15 mouse cellular contexts compared by ENCODE assay signal in genomic region chr10:83088826-83089225, GRCm38 (mm10).
A peak's percentile ranks its signal among the peaks of the same experiment; 100 is the strongest.
DNase-seq lines count a peak whose midpoint lies in the region; ATAC-seq and TF ChIP-seq lines count a peak whose summit lies in the region.
"Had no signal": no experiment of that assay in that cellular context is flagged by ENCODE, and none has a peak within 500 bp of the region (broad histone marks: within the 10 kb centered on the region; RNA-seq: fewer than 3 reads in every experiment).

No protein-coding gene starts in this region.

- H3K4me1 ChIP-seq in forebrain, embryonic 12.5 days: peaks cover 32% of the 10 kb centered on the region
- H3K4me1 ChIP-seq in forebrain, postnatal 0 days (ENCODE audit: insufficient read depth): no peaks in the 10 kb centered on the region
- H3K4me1 ChIP-seq in kidney, embryonic 16.5 days (ENCODE audit: insufficient read depth, low read length): peaks cover 58% of the 10 kb centered on the region
- H3K4me1 ChIP-seq in limb, embryonic 12.5 days (replicated peaks): peaks cover 61% of the 10 kb centered on the region

- 23% methylated on average over 2 of the region's 2 CpGs for WGBS in forebrain, embryonic 12.5 days
- 21% methylated on average over 2 of the region's 2 CpGs for WGBS in forebrain, postnatal 0 days
- 40% methylated on average over 2 of the region's 2 CpGs for WGBS in kidney, embryonic 16.5 days
- 49% methylated on average over 2 of the region's 2 CpGs for WGBS in limb, embryonic 12.5 days

- no peak overlapping the region for H3K4me2 ChIP-seq in forebrain, embryonic 12.5 days
- H3K4me2 ChIP-seq in forebrain, postnatal 0 days (ENCODE audit: low read depth): no peak overlapping the region
- H3K4me2 ChIP-seq in kidney, embryonic 16.5 days (replicated peaks; ENCODE audit: low read depth, low read length): no peak overlapping the region
- H3K4me2 ChIP-seq in limb, embryonic 12.5 days: peak overlapping the region; percentile 6; the same call in 1 of the 2 replicates

- TF ChIP-seq CTCF in forebrain, postnatal 0 days (IDR thresholded peaks at IDR 0.05; ENCODE audit: low read depth): no peak

- no peak for ATAC-seq in forebrain, embryonic 12.5 days (ENCODE audit: low FRiP score)
- no peak for ATAC-seq in forebrain, postnatal 0 days
- ATAC-seq in kidney, embryonic 16.5 days (ENCODE audit: low FRiP score, low TSS enrichment): no peak
- ATAC-seq in limb, embryonic 12.5 days (ENCODE audit: insufficient number of reproducible peaks, insufficient read depth, low FRiP score, low TSS enrichment, low read depth): peak; percentile 16; the same call in 1 of the 2 replicates

- H3K9me3 ChIP-seq in forebrain, embryonic 12.5 days: no peaks in the 10 kb centered on the region
- H3K9me3 ChIP-seq in forebrain, postnatal 0 days (ENCODE audit: low read length): no peaks in the 10 kb centered on the region
- H3K9me3 ChIP-seq in kidney, embryonic 16.5 days (ENCODE audit: low read length): no peaks in the 10 kb centered on the region
- no peaks in the 10 kb centered on the region for H3K9me3 ChIP-seq in limb, embryonic 12.5 days

- no peak overlapping the region for H3K4me3 ChIP-seq in forebrain, embryonic 12.5 days (replicated peaks)
- H3K4me3 ChIP-seq in forebrain, postnatal 0 days (ENCODE audit: low read depth, low read length): no peak overlapping the region
- H3K4me3 ChIP-seq in kidney, embryonic 16.5 days (ENCODE audit: low read length): no peak overlapping the region
- no peak overlapping the region for H3K4me3 ChIP-seq in limb, embryonic 12.5 days (replicated peaks)
- H3K4me3 ChIP-seq: myocyte had no signal

- H3K36me3 ChIP-seq in forebrain, embryonic 12.5 days (replicated peaks): no peaks in the 10 kb centered on the region
- no peaks in the 10 kb centered on the region for H3K36me3 ChIP-seq in forebrain, postnatal 0 days (ENCODE audit: insufficient read depth)
- H3K36me3 ChIP-seq in kidney, embryonic 16.5 days (ENCODE audit: insufficient read depth, low read length): no peaks in the 10 kb centered on the region
- H3K36me3 ChIP-seq in limb, embryonic 12.5 days: no peaks in the 10 kb centered on the region

- 0 out of 2 replicates have a peak overlapping the region, but pooled peaks have one; percentile 17 for H3K9ac ChIP-seq in forebrain, embryonic 12.5 days
- no peak overlapping the region for H3K9ac ChIP-seq in forebrain, postnatal 0 days
- H3K9ac ChIP-seq in kidney, embryonic 16.5 days (replicated peaks; ENCODE audit: low read length): peak overlapping the region; percentile 12; the same call in 1 of the 2 replicates
- no peak overlapping the region for H3K9ac ChIP-seq in limb, embryonic 12.5 days (replicated peaks)

- no peaks in the 10 kb centered on the region for H3K27me3 ChIP-seq in forebrain, embryonic 12.5 days
- no peaks in the 10 kb centered on the region for H3K27me3 ChIP-seq in forebrain, postnatal 0 days (ENCODE audit: insufficient read depth, low read length)
- H3K27me3 ChIP-seq in kidney, embryonic 16.5 days (ENCODE audit: insufficient read depth, low read length): no peaks in the 10 kb centered on the region
- peaks cover 58% of the 10 kb centered on the region for H3K27me3 ChIP-seq in limb, embryonic 12.5 days

- no peak for DNase-seq in forebrain, postnatal 0 days
- no peak for DNase-seq in kidney, postnatal 25 days
- DNase-seq in Muller cell, postnatal 12 days (ENCODE audit: inconsistent ontology term): peak; percentile 37
- no peak for DNase-seq in thymus, postnatal 25 days
- DNase-seq in adrenal gland, postnatal 10 days: no peak
- DNase-seq: adrenal gland, postnatal 14 days; cerebellum, adult 9-11 months; heart, adult 11 months; kidney, adult 11 months; right cerebral cortex, postnatal 4 days had no signal

- no peak overlapping the region; the same call in 1 of the 2 replicates for H3K27ac ChIP-seq in forebrain, embryonic 12.5 days
- no peak overlapping the region for H3K27ac ChIP-seq in forebrain, postnatal 0 days (ENCODE audit: low read depth, low read length)
- no peak overlapping the region; the same call in 1 of the 2 replicates for H3K27ac ChIP-seq in kidney, embryonic 16.5 days (ENCODE audit: low read length)
- peak overlapping the region; percentile 81 for H3K27ac ChIP-seq in limb, embryonic 12.5 days
- H3K27ac ChIP-seq: macrophage had no signal

Comparison
In these comparisons a context has a peak if more than half of its experiments do, and no peak if none do; other contexts are left out.
1. H3K9ac ChIP-seq: peak in forebrain, embryonic 12.5 days (single experiment) and kidney, embryonic 16.5 days (single experiment); none in forebrain, postnatal 0 days (single experiment) and limb, embryonic 12.5 days (single experiment).